Mouse (Mus musculus): ENCODE measurements at regions not wholly inside any gene's neighbourhood (a gene's known extent, or its start where the extent isn't known, plus 50 kb on each side); places are given as distances from the start of the nearest gene placed in this dataset.

DNA sequence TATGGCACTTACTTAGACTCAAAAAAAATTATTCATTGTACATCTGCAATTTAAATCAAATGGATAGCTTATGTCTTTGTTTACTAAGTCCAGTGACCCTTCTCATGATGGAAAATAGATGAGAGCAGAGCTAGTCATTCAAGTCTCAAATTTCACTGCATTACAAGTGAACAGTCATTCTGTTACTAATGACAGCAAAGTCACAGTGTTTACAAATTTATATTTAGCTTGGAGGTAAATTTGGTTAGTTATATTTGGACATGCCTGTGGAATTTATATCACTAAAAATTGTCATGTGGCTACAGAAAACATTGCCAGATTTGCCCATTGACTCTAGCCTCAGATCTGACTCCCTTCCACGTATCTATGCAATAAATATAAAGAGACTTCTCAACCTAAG lies 515.7 kb downstream of the Nebl start:
- TF ChIP-seq CTCF (IDR thresholded peaks at IDR 0.05; ENCODE audit: borderline replicate concordance, insufficient read depth, low read depth, low read length) (no peak), POLR2A (IDR thresholded peaks at IDR 0.05; ENCODE audit: borderline replicate concordance, insufficient read depth, low read length) (no peak)

Data from cerebellum, adult 2 months (tissue).